Comparison of ENCODE assay signal across 8 mouse cellular contexts in genomic region chr10:128082880-128083421, GRCm38 (mm10). TPM values are rescaled to one million over a fixed set of nuclear protein-coding genes. Genes with fewer than 3 reads are reported as not detected.
A peak's percentile ranks its signal among the peaks of the same experiment; 100 is the strongest.
DNase-seq lines count a peak whose midpoint lies in the region; ATAC-seq lines count a peak whose summit lies in the region.

TSS of gene Atp5b (plus strand) at chr10:128083273.

- under 1% methylated on average over 34 of the region's 34 CpGs for WGBS in heart, embryonic 14.5 days
- under 1% methylated on average over 34 of the region's 34 CpGs for WGBS in liver, embryonic 13.5 days (ENCODE audit: insufficient replicate concordance)
- under 1% methylated on average over 34 of the region's 34 CpGs for WGBS in stomach, embryonic 16.5 days

- peaks cover 7 to 26% of the 10 kb centered on the region in 2 experiments for H3K4me1 ChIP-seq in heart, embryonic 14.5 days (ENCODE audit: control insufficient read depth in 2 of 2, insufficient read depth in 2 of 2, low read length in 2 of 2)
- H3K4me1 ChIP-seq in liver, embryonic 13.5 days (replicated peaks): peaks cover 42% of the 10 kb centered on the region
- H3K4me1 ChIP-seq in stomach, embryonic 16.5 days (ENCODE audit: control insufficient read depth, insufficient read depth, low read length): peaks cover 13% of the 10 kb centered on the region

- peak; percentile 96 for ATAC-seq in CD4-positive, CD25-positive, alpha-beta regulatory T cell, adult 4 months
- peak; percentile 97 for ATAC-seq in heart, embryonic 14.5 days (ENCODE audit: insufficient number of reproducible peaks, insufficient read depth, low FRiP score, low read depth)
- peak; percentile 96 for ATAC-seq in liver, embryonic 13.5 days (ENCODE audit: low read depth)
- peak; percentile 99 for ATAC-seq in stomach, embryonic 16.5 days (ENCODE audit: insufficient read depth, low FRiP score)

- no peaks in the 10 kb centered on the region for H3K27me3 ChIP-seq in heart, embryonic 14.5 days (ENCODE audit: control insufficient read depth, insufficient read depth, low read length)
- H3K27me3 ChIP-seq in liver, embryonic 13.5 days: no peaks in the 10 kb centered on the region
- no peaks in the 10 kb centered on the region for H3K27me3 ChIP-seq in stomach, embryonic 16.5 days (ENCODE audit: control insufficient read depth, insufficient read depth, low read length)

- DNase-seq in c-Kit-negative CD71-positive TER-119-positive erythroid progenitor cells, embryonic 14.5 days (ENCODE audit: low read depth, low spot score): peak; percentile 100
- DNase-seq in fibroblast of lung, adult 2 months (ENCODE audit: low read depth): peak; percentile 99
- DNase-seq in kidney, postnatal 14 days: peak; percentile 99
- DNase-seq in liver, embryonic 13.5 days: peak; percentile 96
- DNase-seq in neural tube, embryonic 10.5 days (ENCODE audit: extremely low spot score, low spot score): peak; percentile 91

- H3K4me3 ChIP-seq in heart, embryonic 14.5 days (ENCODE audit: control insufficient read depth in 1 of 2, insufficient read depth in 1 of 2, low read depth in 1 of 2, low read length in 2 of 2): peak within 1 kb of the TSS; percentile 88 to 89
- H3K4me3 ChIP-seq in liver, embryonic 13.5 days (replicated peaks): peak within 1 kb of the TSS; percentile 96
- H3K4me3 ChIP-seq in stomach, embryonic 16.5 days (replicated peaks; ENCODE audit: low read length): peak within 1 kb of the TSS; percentile 82

- peak within 1 kb of the TSS; percentile 93 to 96 for H3K27ac ChIP-seq in heart, embryonic 14.5 days (replicated peaks in 1 of 2; ENCODE audit: control insufficient read depth in 1 of 2, insufficient read depth in 1 of 2, low read depth in 2 of 2, low read length in 2 of 2)
- H3K27ac ChIP-seq in liver, embryonic 13.5 days: peak within 1 kb of the TSS; percentile 87
- peak within 1 kb of the TSS; percentile 80 for H3K27ac ChIP-seq in stomach, embryonic 16.5 days (ENCODE audit: low read length)

- H3K9ac ChIP-seq in heart, embryonic 14.5 days (ENCODE audit: low read length): peak within 1 kb of the TSS; percentile 99
- H3K9ac ChIP-seq in liver, embryonic 13.5 days: peak within 1 kb of the TSS; percentile 97
- H3K9ac ChIP-seq in stomach, embryonic 16.5 days (ENCODE audit: low read length): peak within 1 kb of the TSS; percentile 92

- H3K36me3 ChIP-seq in heart, embryonic 14.5 days (ENCODE audit: control insufficient read depth, insufficient read depth, low read length): peaks cover 45% of the 10 kb centered on the region
- peaks cover 41% of the 10 kb centered on the region for H3K36me3 ChIP-seq in liver, embryonic 13.5 days
- H3K36me3 ChIP-seq in stomach, embryonic 16.5 days (ENCODE audit: control insufficient read depth, insufficient read depth, low read length): peaks cover 25% of the 10 kb centered on the region

- H3K9me3 ChIP-seq in heart, embryonic 14.5 days (ENCODE audit: control insufficient read depth, low read length): no peaks in the 10 kb centered on the region
- H3K9me3 ChIP-seq in liver, embryonic 13.5 days (replicated peaks): no peaks in the 10 kb centered on the region
- H3K9me3 ChIP-seq in stomach, embryonic 16.5 days (replicated peaks; ENCODE audit: control insufficient read depth, low read length): no peaks in the 10 kb centered on the region

- H3K4me2 ChIP-seq in heart, embryonic 14.5 days (ENCODE audit: low read length): peak within 1 kb of the TSS; percentile 87
- peak within 1 kb of the TSS; percentile 90 for H3K4me2 ChIP-seq in liver, embryonic 13.5 days
- H3K4me2 ChIP-seq in stomach, embryonic 16.5 days (ENCODE audit: low read depth, low read length): peak within 1 kb of the TSS; percentile 74

RNA-seq across cellular contexts. Expression of gene Atp5b, which starts in this region (rescaled TPM):
- 100 to 1,000 TPM; 455 to 512 TPM for polyA plus RNA-seq in CD4-positive, CD25-positive, alpha-beta regulatory T cell, adult 4 months (2017; shearing (Covaris generic))
- polyA plus RNA-seq in heart, embryonic 14.5 days (2014; fragmentation: Nextera tagmentation; extraction: Ambion mirVana): 6,412 and 6,474 TPM in 2 replicates
- 2,036 and 2,215 TPM in 2 replicates for polyA plus RNA-seq in liver, embryonic 13.5 days (2015; fragmentation: Nextera tagmentation; extraction: Ambion mirVana)
- 2,507 and 2,568 TPM in 2 replicates for polyA plus RNA-seq in stomach, embryonic 16.5 days (2015; fragmentation: Nextera tagmentation; extraction: Ambion mirVana)

Comparison
In these comparisons a context has a peak if more than half of its experiments do, and no peak if none do; other contexts are left out.
1. Peak in every context shown above with its lines: DNase-seq, ATAC-seq, H3K4me3 ChIP-seq and H3K27ac ChIP-seq.